Mouse (Mus musculus) hindbrain, embryonic 10.5 days (tissue): ENCODE measurements around the gene Mapk13. TPM values are rescaled to one million over a fixed set of nuclear protein-coding genes. Genes with fewer than 3 reads are reported as not detected.
A peak's percentile ranks its signal among the peaks of the same experiment; 100 is the strongest.

Experiments used
- DNase-seq: peaks from one replicate; pipeline ENCODE4 v3.0.0-alpha.2; 2017; ENCODE audit warnings: low spot score
- H3K27ac ChIP-seq: fragments of 300-500 bp; sonication (generic); 2 replicates; pipeline ENCODE4 v1.5.1; 2016; ENCODE audit warnings: mild to moderate bottlenecking, moderate library complexity
- H3K27me3 ChIP-seq: fragments of 300-500 bp; sonication (generic); 2 replicates; pipeline ENCODE4 v1.6.1; 2016; ENCODE audit warnings: mild to moderate bottlenecking; ENCODE audit not compliant: poor library complexity, insufficient read depth, severe bottlenecking
- H3K36me3 ChIP-seq: fragments of 300-500 bp; sonication (generic); 2 replicates; pipeline ENCODE4 v1.6.1; 2016; ENCODE audit warnings: mild to moderate bottlenecking, moderate library complexity
- H3K4me1 ChIP-seq: fragments of 300-500 bp; sonication (generic); replicated peaks from 2 replicates; pipeline ENCODE4 v1.6.1; 2016; ENCODE audit warnings: mild to moderate bottlenecking
- H3K4me3 ChIP-seq: fragments of 300-500 bp; sonication (generic); 2 replicates; pipeline ENCODE4 v1.5.1; 2016; ENCODE audit warnings: mild to moderate bottlenecking, moderate library complexity
- H3K9me3 ChIP-seq: fragments of 300-500 bp; sonication (generic); 2 replicates; pipeline ENCODE4 v1.6.1; 2016; ENCODE audit warnings: mild to moderate bottlenecking, moderate library complexity
- WGBS: fragments of 180-500 bp; shearing (Covaris S2); methylation state at CpG from one replicate; pipeline ENCODE4 v1.1.7; 2016; 5-methylcytosine and 5-hydroxymethylcytosine counted together
- polyA plus RNA-seq: library from polyadenylated mRNA; unstranded; fragments of >200 nt; fragmentation: Nextera tagmentation; extraction: Ambion mirVana; gene quantifications from 2 replicates; pipeline ENCODE4 v1.2.1, GENCODE M21; 2016

Mapk13 gene
- polyA plus RNA-seq, 1 experiment from 2014 or later: 3.9 TPM

- H3K36me3 ChIP-seq: no peaks in the 10 kb centered on the region
- peaks cover 11% of the 10 kb centered on the region; the same call in 1 of the 2 replicates for H3K4me1 ChIP-seq
- WGBS: 90% methylated on average over 3 of the region's 3 CpGs
- no peak overlapping the region for H3K27ac ChIP-seq
- no peak overlapping the region for H3K4me3 ChIP-seq
- no peaks in the 10 kb centered on the region for H3K27me3 ChIP-seq
- DNase-seq: no peak
- H3K9me3 ChIP-seq: no peaks in the 10 kb centered on the region
Measured at GRCm38 (mm10) chr17:28779735-28780134, 10.6 kb downstream of the Mapk13 start.

GRCm38 (mm10) chr17:28780836-28781235 is 11.7 kb downstream of the Mapk13 start:
- Histone ChIP-seq H3K4me1 (peaks cover 11% of the 10 kb centered on the region; the same call in 1 of the 2 replicates), H3K36me3 (no peaks in the 10 kb centered on the region), H3K27ac (no peak overlapping the region), H3K4me3 (no peak overlapping the region), H3K27me3 (no peaks in the 10 kb centered on the region), H3K9me3 (no peaks in the 10 kb centered on the region)
- no peak for DNase-seq
- WGBS: 82% methylated on average over 3 of the region's 3 CpGs

- no peaks in the 10 kb centered on the region for H3K27me3 ChIP-seq
- no peak for DNase-seq
- no peaks in the 10 kb centered on the region for H3K36me3 ChIP-seq
- H3K4me1 ChIP-seq: peaks cover 11% of the 10 kb centered on the region; the same call in 1 of the 2 replicates
- WGBS: 58% methylated on average over 9 of the region's 9 CpGs
- no peaks in the 10 kb centered on the region for H3K9me3 ChIP-seq
- peak overlapping the region; percentile 59; the same call in 1 of the 2 replicates for H3K27ac ChIP-seq
- H3K4me3 ChIP-seq: no peak overlapping the region
Measured at GRCm38 (mm10) chr17:28781290-28782045, 12.4 kb downstream of the Mapk13 start.

DNA sequence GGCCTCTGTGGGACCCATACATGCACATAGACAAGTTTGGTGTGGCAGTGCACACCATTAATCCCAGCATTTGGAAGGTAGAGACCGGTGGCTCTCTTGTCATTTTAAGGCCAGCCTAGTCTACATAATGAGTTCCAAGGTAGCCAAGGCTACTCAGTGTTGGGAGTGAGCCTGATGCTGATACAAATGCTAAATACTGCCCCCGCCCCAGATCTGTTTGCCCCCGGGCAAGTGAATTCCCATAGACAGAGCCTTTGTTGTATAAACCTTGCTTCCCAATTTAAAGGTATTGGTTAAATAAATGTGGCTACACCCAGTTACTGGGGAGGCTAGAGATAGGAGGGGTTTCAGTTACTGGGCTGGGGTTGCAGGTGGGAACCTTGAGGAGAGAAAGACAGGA is 15.9 kb downstream of the Mapk13 start:
- no peak overlapping the region for H3K4me3 ChIP-seq
- no peak for DNase-seq
- no peaks in the 10 kb centered on the region for H3K36me3 ChIP-seq
- no peak overlapping the region for H3K27ac ChIP-seq
- no peaks in the 10 kb centered on the region for H3K27me3 ChIP-seq
- peaks cover 11% of the 10 kb centered on the region; the same call in 1 of the 2 replicates for H3K4me1 ChIP-seq
- no peaks in the 10 kb centered on the region for H3K9me3 ChIP-seq
- 85% methylated on average over 3 of the region's 3 CpGs for WGBS

DNA sequence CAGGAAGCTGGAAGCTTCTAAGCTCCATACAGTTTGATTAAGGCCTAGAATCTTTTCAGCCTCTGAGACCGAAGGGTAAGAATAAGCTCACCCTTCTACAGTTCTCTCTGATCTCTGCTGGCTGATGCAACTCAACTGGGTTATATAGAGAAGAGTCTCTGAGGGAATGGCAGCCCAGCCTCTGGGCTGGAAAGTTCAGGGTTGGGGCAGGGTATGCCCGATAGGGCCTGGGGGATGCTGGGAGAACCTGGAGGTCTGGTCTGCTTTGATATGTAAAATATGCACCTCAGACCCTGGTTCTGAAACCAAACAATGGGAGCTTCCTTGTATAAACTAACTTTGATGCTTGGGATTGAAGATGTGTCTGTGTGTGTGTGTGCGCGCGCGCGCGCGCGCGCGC is 18.4 kb downstream of the Mapk13 start:
- no peaks in the 10 kb centered on the region for H3K36me3 ChIP-seq
- H3K27me3 ChIP-seq: no peaks in the 10 kb centered on the region
- no peaks in the 10 kb centered on the region; the same call in 1 of the 2 replicates for H3K4me1 ChIP-seq
- no peak for DNase-seq
- H3K9me3 ChIP-seq: no peaks in the 10 kb centered on the region
- 95% methylated on average over 12 of the region's 12 CpGs for WGBS
- H3K27ac ChIP-seq: no peak overlapping the region
- no peak overlapping the region for H3K4me3 ChIP-seq

GRCm38 (mm10) chr17:28797031-28797430 is 27.9 kb downstream of the Mapk13 start:
- Histone ChIP-seq H3K4me1 (peaks cover 20% of the 10 kb centered on the region), H3K9me3 (peaks cover 5% of the 10 kb centered on the region; the same call in 1 of the 2 replicates), H3K36me3 (no peaks in the 10 kb centered on the region), H3K27me3 (no peaks in the 10 kb centered on the region), H3K27ac (no peak overlapping the region), H3K4me3 (no peak overlapping the region)
- no peak for DNase-seq
- WGBS: 93% methylated on average over 4 of the region's 4 CpGs

DNA sequence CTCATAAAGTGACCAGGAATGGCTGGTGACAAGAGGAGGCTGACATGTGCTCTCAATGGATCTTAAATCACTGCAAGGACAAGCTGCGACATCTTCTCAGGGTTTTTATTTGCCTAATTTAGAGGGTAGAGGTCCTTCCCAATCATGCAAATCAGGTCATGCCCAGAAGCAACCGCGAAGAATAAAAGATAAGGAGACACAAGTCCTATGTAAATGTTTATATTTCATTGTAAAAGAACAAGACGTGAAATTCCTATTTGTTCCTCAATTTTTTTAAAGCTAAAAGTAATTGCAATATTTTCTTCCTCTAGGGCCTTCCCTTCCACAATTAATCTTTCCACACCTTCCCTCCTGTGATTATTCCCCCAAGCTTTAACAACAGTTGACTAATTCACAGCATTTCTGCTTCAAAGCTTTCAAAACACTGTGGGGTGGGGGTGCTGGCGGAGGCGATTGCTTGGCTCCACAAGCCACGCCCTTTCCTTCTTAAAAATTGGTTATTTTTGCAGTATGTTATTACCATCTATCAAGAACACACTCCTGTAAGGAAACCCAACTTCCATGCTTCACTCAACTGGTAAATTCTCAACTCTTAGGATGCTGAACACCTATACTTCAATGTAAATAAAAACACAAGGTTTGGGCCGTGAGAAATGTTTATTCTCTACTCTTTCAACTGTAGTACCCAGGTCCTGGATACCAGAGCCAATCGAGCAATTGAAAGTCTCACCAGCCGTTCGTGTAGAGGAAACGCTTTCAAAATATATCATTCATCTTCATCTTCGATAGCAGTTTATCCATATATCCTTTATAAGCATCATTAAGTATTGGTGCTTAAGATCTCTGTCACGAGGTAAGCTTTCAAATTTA is 30.4 kb downstream of the Mapk13 start:
- H3K36me3 ChIP-seq: peaks cover 5% of the 10 kb centered on the region; the same call in 1 of the 2 replicates
- H3K4me3 ChIP-seq: peak overlapping the region; percentile 89
- peaks cover 5% of the 10 kb centered on the region; the same call in 1 of the 2 replicates for H3K9me3 ChIP-seq
- H3K4me1 ChIP-seq: peaks cover 32% of the 10 kb centered on the region
- no peaks in the 10 kb centered on the region for H3K27me3 ChIP-seq
- WGBS: 20% methylated on average over 14 of the region's 14 CpGs
- DNase-seq: no peak
- peak overlapping the region; percentile 100 for H3K27ac ChIP-seq

DNA sequence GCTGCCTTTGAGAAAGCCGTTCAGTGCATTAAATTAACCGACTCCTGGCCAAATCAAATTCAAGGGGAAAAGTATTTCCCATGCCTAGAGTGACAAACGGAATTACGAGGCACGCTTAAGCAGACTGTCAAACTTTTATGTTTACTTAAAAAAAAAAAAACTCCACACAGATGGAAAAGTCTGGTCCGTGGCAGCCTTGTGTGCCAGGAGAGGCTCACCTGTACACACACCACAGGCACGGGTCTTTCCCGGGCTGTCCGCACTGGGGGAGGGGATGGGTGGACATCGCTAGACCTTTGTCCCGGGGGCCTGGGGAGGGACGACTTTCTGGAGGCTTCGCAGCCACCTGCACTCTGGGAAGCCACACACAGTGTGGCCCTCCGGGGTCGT is 31.2 kb downstream of the Mapk13 start:
- Histone ChIP-seq H3K4me3 (peak overlapping the region; percentile 89), H3K36me3 (peaks cover 13% of the 10 kb centered on the region), H3K27ac (peak overlapping the region; percentile 100), H3K4me1 (peaks cover 32% of the 10 kb centered on the region), H3K27me3 (no peaks in the 10 kb centered on the region), H3K9me3 (peaks cover 1% of the 10 kb centered on the region; the same call in 1 of the 2 replicates)
- DNase-seq: no peak
- WGBS: under 1% methylated on average over 15 of the region's 15 CpGs

GRCm38 (mm10) chr17:28800671-28801412 is 31.7 kb downstream of the Mapk13 start, which contains the start of gene Brpf3:
Gene Brpf3, plus strand, starts transcription at chr17:28801090.
- H3K9me3 ChIP-seq: no peaks in the 10 kb centered on the region
- WGBS: under 1% methylated on average over 93 of the region's 99 CpGs
- H3K4me3 ChIP-seq: peak within 1 kb of the TSS; percentile 89
- peak within 1 kb of the TSS; percentile 100 for H3K27ac ChIP-seq
- peak; percentile 80 for DNase-seq
- no peaks in the 10 kb centered on the region for H3K27me3 ChIP-seq
- H3K4me1 ChIP-seq: peaks cover 32% of the 10 kb centered on the region
- peaks cover 18% of the 10 kb centered on the region for H3K36me3 ChIP-seq

GRCm38 (mm10) chr17:28801474-28802005 is 32.4 kb downstream of the Mapk13 start:
- Histone ChIP-seq H3K9me3 (no peaks in the 10 kb centered on the region), H3K27me3 (no peaks in the 10 kb centered on the region), H3K36me3 (peaks cover 25% of the 10 kb centered on the region), H3K27ac (peak overlapping the region; percentile 100), H3K4me3 (peak overlapping the region; percentile 89), H3K4me1 (peaks cover 32% of the 10 kb centered on the region)
- DNase-seq: peak; percentile 99
- under 1% methylated on average over 41 of the region's 42 CpGs for WGBS

DNA sequence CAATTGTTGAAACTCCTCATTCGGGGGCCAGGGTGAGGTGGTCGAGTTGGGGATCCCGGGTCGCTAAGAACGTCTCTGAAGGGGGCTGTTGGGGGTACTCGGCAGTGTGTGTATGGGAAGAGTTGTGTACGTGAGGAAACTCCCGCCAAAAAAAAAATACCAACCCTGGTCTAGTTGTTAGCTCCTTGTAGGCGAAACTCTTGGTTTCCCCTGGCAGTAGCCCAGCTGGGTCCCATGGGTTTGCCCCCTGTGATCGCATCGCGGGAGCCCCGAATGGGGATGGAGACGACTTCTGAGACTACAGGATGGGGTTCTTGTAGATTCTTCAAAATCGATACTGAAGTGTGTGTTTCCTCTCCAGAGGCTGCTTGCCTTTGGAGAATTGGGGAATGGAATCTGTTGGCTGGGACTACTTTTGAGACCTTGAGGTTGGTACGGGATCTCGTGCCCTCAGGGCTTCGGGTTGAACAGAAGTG is 32.9 kb downstream of the Mapk13 start:
- WGBS: 1% methylated on average over 18 of the region's 18 CpGs
- H3K27me3 ChIP-seq: no peaks in the 10 kb centered on the region
- peaks cover 32% of the 10 kb centered on the region for H3K4me1 ChIP-seq
- peak; percentile 53 for DNase-seq
- no peaks in the 10 kb centered on the region for H3K9me3 ChIP-seq
- H3K36me3 ChIP-seq: peaks cover 30% of the 10 kb centered on the region
- peak overlapping the region; percentile 100 for H3K27ac ChIP-seq
- H3K4me3 ChIP-seq: peak overlapping the region; percentile 89

- Histone ChIP-seq H3K36me3 (peaks cover 43% of the 10 kb centered on the region), H3K4me1 (peaks cover 32% of the 10 kb centered on the region), H3K9me3 (no peaks in the 10 kb centered on the region), H3K4me3 (no peak overlapping the region), H3K27me3 (no peaks in the 10 kb centered on the region), H3K27ac (no peak overlapping the region)
- DNase-seq: no peak
- WGBS: 82% methylated on average over 1 of the region's 1 CpGs
Measured at GRCm38 (mm10) chr17:28803316-28803715, 34.2 kb downstream of the Mapk13 start.
